Mouse (Mus musculus) MEL (cell line): ENCODE results near the gene Inpp5b. TPM values are rescaled to one million over a fixed set of nuclear protein-coding genes. Genes with fewer than 3 reads are reported as not detected.
A peak's percentile ranks its signal among the peaks of the same experiment; 100 is the strongest.

ENCODE experiments used
- DNase-seq: peaks from one replicate; pipeline ENCODE4 v3.0.0; 2011; ENCODE audit warnings: low read depth, low spot score
- H3K27ac ChIP-seq: 2 replicates; pipeline ENCODE4 v1.5.1; 2012; ENCODE audit warnings: low read depth, mild to moderate bottlenecking, control low read depth, low read length, moderate library complexity; ENCODE audit not compliant: control insufficient read depth
- H3K27me3 ChIP-seq, 2 experiments: fragments of 150-350 bp in 1 of 2; sonication (generic) in 1 of 2; 2 replicates each; pipeline ENCODE4 v1.6.1; 2012; ENCODE audit warnings: low read length in 2 of 2, mild to moderate bottlenecking in 2 of 2, improper control_type of control experiment in 1 of 2, moderate library complexity in 1 of 2; ENCODE audit not compliant: insufficient read depth in 2 of 2, control insufficient read depth in 1 of 2
- H3K36me3 ChIP-seq, 2 experiments: 2 replicates each; pipeline ENCODE4 v1.6.1; 2012 to 2014; ENCODE audit warnings: low read length in 2 of 2, improper control_type of control experiment in 1 of 2, inconsistent platforms in 1 of 2, mild to moderate bottlenecking in 1 of 2; ENCODE audit not compliant: insufficient read depth in 2 of 2, control insufficient read depth in 1 of 2
- H3K4me1 ChIP-seq, 2 experiments: fragments of 150-350 bp in 1 of 2; sonication (generic) in 1 of 2; 2 replicates each; pipeline ENCODE4 v1.6.1; 2012; ENCODE audit warnings: low read length in 2 of 2, improper control_type of control experiment in 1 of 2, mild to moderate bottlenecking in 1 of 2; ENCODE audit not compliant: insufficient read depth in 2 of 2, control insufficient read depth in 1 of 2
- H3K4me3 ChIP-seq, 2 experiments: fragments of 150-350 bp in 1 of 2; sonication (generic) in 1 of 2; 2 replicates each; pipeline ENCODE4 v1.5.1; 2012; ENCODE audit warnings: low read depth in 2 of 2, low read length in 2 of 2, mild to moderate bottlenecking in 2 of 2, moderate library complexity in 2 of 2, control low read depth in 1 of 2, improper control_type of control experiment in 1 of 2; ENCODE audit not compliant: control insufficient read depth in 1 of 2, insufficient read depth in 1 of 2
- H3K79me2 ChIP-seq: 2 replicates; pipeline ENCODE4 v1.6.1; 2012; ENCODE audit warnings: mild to moderate bottlenecking, low read length, moderate library complexity; ENCODE audit not compliant: control insufficient read depth, poor library complexity, insufficient read depth
- H3K9ac ChIP-seq: 2 replicates; pipeline ENCODE4 v1.6.1; 2012; ENCODE audit warnings: low read depth, mild to moderate bottlenecking, control low read depth, low read length, moderate library complexity; ENCODE audit not compliant: control insufficient read depth, poor library complexity, severe bottlenecking
- H3K9me3 ChIP-seq: fragments of 150-350 bp; sonication (generic); replicated peaks from 2 replicates; pipeline ENCODE4 v1.6.1; 2012; ENCODE audit warnings: mild to moderate bottlenecking, low read length, improper control_type of control experiment, moderate library complexity; ENCODE audit not compliant: insufficient read depth
- CHD2 ChIP-seq: IDR thresholded peaks from 2 replicates; pipeline ENCODE4 v1.6.1; 2011; ENCODE audit warnings: low read length, improper control_type of control experiment
- E2F4 ChIP-seq: IDR thresholded peaks from 2 replicates; pipeline ENCODE4 v1.6.1; 2011; ENCODE audit warnings: low read depth, low read length, improper control_type of control experiment, borderline replicate concordance
- EP300 ChIP-seq, 2 experiments: IDR thresholded peaks; 2 replicates each; pipeline ENCODE4 v1.6.1; 2011; ENCODE audit warnings: improper control_type of control experiment in 2 of 2, low read length in 2 of 2, low read depth in 1 of 2, mild to moderate bottlenecking in 1 of 2
- ETS1 ChIP-seq: IDR thresholded peaks from 2 replicates; pipeline ENCODE4 v1.6.1; 2012; ENCODE audit warnings: low read depth, mild to moderate bottlenecking, inconsistent platforms, low read length, improper control_type of control experiment, moderate library complexity
- KAT2A ChIP-seq: conservative IDR thresholded peaks from 2 replicates; pipeline ENCODE4 v1.6.1; 2012; ENCODE audit warnings: low read depth, low read length, improper control_type of control experiment, inconsistent platforms
- MAX ChIP-seq: IDR thresholded peaks from 2 replicates; pipeline ENCODE4 v1.6.1; 2011; ENCODE audit warnings: low read length, improper control_type of control experiment
- MAZ ChIP-seq: IDR thresholded peaks from 2 replicates; pipeline ENCODE4 v1.6.1; 2012; ENCODE audit warnings: low read depth, mild to moderate bottlenecking, inconsistent platforms, low read length, improper control_type of control experiment
- MXI1 ChIP-seq: IDR thresholded peaks from 2 replicates; pipeline ENCODE4 v1.6.1; 2011; ENCODE audit warnings: mild to moderate bottlenecking, low read depth, low read length, improper control_type of control experiment
- MYB ChIP-seq: IDR thresholded peaks from 2 replicates; pipeline ENCODE4 v1.6.1; 2011; ENCODE audit warnings: mild to moderate bottlenecking, low read depth, low read length, improper control_type of control experiment
- MYC ChIP-seq: IDR thresholded peaks from 2 replicates; pipeline ENCODE4 v1.6.1; 2011; ENCODE audit warnings: low read depth, mild to moderate bottlenecking, low read length, improper control_type of control experiment, moderate library complexity
- NRF1 ChIP-seq: IDR thresholded peaks from 2 replicates; pipeline ENCODE4 v1.6.1; 2014; ENCODE audit warnings: low read depth, mild to moderate bottlenecking, inconsistent platforms, low read length, improper control_type of control experiment, moderate library complexity; ENCODE audit not compliant: poor library complexity, insufficient read depth, severe bottlenecking
- RCOR1 ChIP-seq: IDR thresholded peaks from 2 replicates; pipeline ENCODE4 v1.6.1; 2012; ENCODE audit warnings: low read depth, mild to moderate bottlenecking, inconsistent platforms, low read length, improper control_type of control experiment
- TAL1 ChIP-seq: IDR thresholded peaks from 2 replicates; pipeline ENCODE4 v1.6.1; 2012; ENCODE audit warnings: mild to moderate bottlenecking, inconsistent platforms, low read length, moderate library complexity, mixed read lengths
- TBP ChIP-seq: IDR thresholded peaks from 2 replicates; pipeline ENCODE4 v1.8.0; 2011; ENCODE audit warnings: low read depth, low read length, improper control_type of control experiment
- TCF12 ChIP-seq: IDR thresholded peaks from 2 replicates; pipeline ENCODE4 v1.6.1; 2014; ENCODE audit warnings: low read depth, mild to moderate bottlenecking, inconsistent platforms, low read length, improper control_type of control experiment, moderate library complexity
- USF1 ChIP-seq: IDR thresholded peaks from 2 replicates; pipeline ENCODE4 v1.6.1; 2014; ENCODE audit warnings: low read depth, mild to moderate bottlenecking, inconsistent platforms, low read length, improper control_type of control experiment, moderate library complexity
- ZMIZ1 ChIP-seq: IDR thresholded peaks from 2 replicates; pipeline ENCODE4 v1.6.1; 2012; ENCODE audit warnings: low read depth, mild to moderate bottlenecking, inconsistent platforms, low read length, improper control_type of control experiment, moderate library complexity
- ZNF384 ChIP-seq: IDR thresholded peaks from 2 replicates; pipeline ENCODE4 v1.6.1; 2012; ENCODE audit warnings: low read depth, mild to moderate bottlenecking, inconsistent platforms, low read length, improper control_type of control experiment
- polyA plus RNA-seq, 2 experiments: library from polyadenylated mRNA; stranded (reverse) in 1 of 2; unstranded in 1 of 2; fragments of >175 nt in 1 of 2; fragments of >200 nt in 1 of 2; gene quantifications; 2 replicates each; pipeline versions ENCODE4 v1.2.1 to v1.2.4; 2012; ENCODE audit warnings: low replicate concordance in 2 of 2, low read depth in 1 of 2; ENCODE audit not compliant: insufficient read length in 2 of 2, insufficient read depth in 1 of 2, missing spikeins in 1 of 2
- total RNA-seq: library from RNA; depleted of rRNA; stranded (reverse); fragments of 300-350 nt; gene quantifications from 2 replicates; pipeline ENCODE4 v1.2.3, GENCODE M21; 2012

Inpp5b gene
- total and polyA plus RNA-seq, 3 experiments: 28.6 to 52.5 TPM; not detected in 1

DNA sequence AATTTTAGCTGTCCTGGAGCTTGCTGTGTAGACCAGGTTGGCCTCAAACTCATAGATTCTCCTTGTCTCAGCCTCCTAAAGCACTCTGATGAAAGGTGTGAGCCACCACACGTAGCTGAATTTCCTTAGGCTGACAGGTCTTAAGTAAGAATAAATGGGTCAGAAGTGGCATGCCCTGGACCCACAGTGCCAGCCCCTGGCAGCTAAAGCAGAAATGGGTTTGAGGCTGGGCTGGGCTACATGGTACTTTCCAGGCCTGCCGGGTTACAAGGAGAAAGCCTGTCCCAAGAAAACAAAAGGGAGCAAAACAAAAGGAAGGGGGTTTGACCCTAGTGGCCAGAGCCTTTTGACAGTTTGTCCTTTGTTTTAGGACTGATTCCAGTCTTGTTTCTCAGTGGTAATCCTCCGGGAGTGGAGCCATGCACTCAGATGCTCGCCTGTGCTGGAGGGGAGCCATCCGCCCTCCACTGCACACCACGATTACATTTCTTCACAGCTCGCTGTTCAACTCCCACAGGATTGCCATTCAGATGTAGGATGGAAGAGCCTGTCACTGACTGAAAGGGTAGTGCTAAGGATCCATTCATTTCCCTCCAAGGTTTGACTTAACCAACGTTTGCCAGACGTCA is 69.8 kb downstream of the Inpp5b start (continued):
- TF ChIP-seq TAL1: no peak
- no peak for TF ChIP-seq RCOR1
- TF ChIP-seq MXI1: no peak
- TF ChIP-seq EP300 (IDR thresholded peaks at IDR 0.05; ENCODE audit: low read depth in 1 of 2, low read length in 2 of 2): no peak

GRCm38 (mm10) chr4:124815901-124816300 is 74.3 kb downstream of the Inpp5b start:
- H3K4me1 ChIP-seq: peaks cover 0 to 3% of the 10 kb centered on the region in 2 experiments; a peak in 2 of 4 replicates
- TF ChIP-seq MAZ: no peak
- no peak for TF ChIP-seq TCF12
- no peak for TF ChIP-seq KAT2A
- no peak for TF ChIP-seq CHD2
- no peak for TF ChIP-seq MYB
- TF ChIP-seq ZNF384: no peak
- TF ChIP-seq MYC: no peak
- TF ChIP-seq ETS1: no peak
- TF ChIP-seq NRF1: no peak
- TF ChIP-seq MXI1: no peak
- no peak for TF ChIP-seq MAX
- TF ChIP-seq USF1: no peak
- TF ChIP-seq ZMIZ1: no peak
- DNase-seq: no peak
- no peak overlapping the region for H3K27ac ChIP-seq
- H3K79me2 ChIP-seq: peaks cover 35% of the 10 kb centered on the region
- H3K4me3 ChIP-seq: no peak overlapping the region
- H3K9me3 ChIP-seq: no peaks in the 10 kb centered on the region
- H3K9ac ChIP-seq: no peak overlapping the region
- no peaks in the 10 kb centered on the region for H3K27me3 ChIP-seq
- peaks cover 2 to 13% of the 10 kb centered on the region in 2 experiments for H3K36me3 ChIP-seq

- Histone ChIP-seq H3K4me1 (peaks cover 0 to 3% of the 10 kb centered on the region in 2 experiments; a peak in 1 of 4 replicates), H3K36me3 (peaks cover 2 to 7% of the 10 kb centered on the region in 2 experiments), H3K4me3 (no peak overlapping the region), H3K79me2 (peaks cover 32% of the 10 kb centered on the region), H3K27ac (no peak overlapping the region), H3K27me3 (no peaks in the 10 kb centered on the region), H3K9me3 (no peaks in the 10 kb centered on the region), H3K9ac (no peak overlapping the region)
- TF ChIP-seq TBP: 0 out of 2 replicates have a peak, but pooled peaks have one; percentile 17
- no peak for TF ChIP-seq KAT2A
- no peak for TF ChIP-seq NRF1
- no peak for TF ChIP-seq MYC
- TF ChIP-seq E2F4: no peak
- peak; percentile 86 for DNase-seq
These were observed 76.2 kb downstream of the Inpp5b start for GRCm38 (mm10) chr4:124817803-124818202.
